Mouse (Mus musculus) cerebellum, adult 2 months (tissue): ENCODE data around the gene Kank1. TPM values are rescaled to one million over a fixed set of nuclear protein-coding genes. Genes with fewer than 3 reads are reported as not detected.

ENCODE experiments used
- DNase-seq, 2 experiments: peaks; one replicate each; pipeline ENCODE4 v3.0.0; 2021
- H3K27ac ChIP-seq: fragments of 200-500 bp; 2 replicates; pipeline ENCODE4 v1.5.1; 2012; ENCODE audit warnings: low read length, control low read depth, inconsistent platforms; ENCODE audit not compliant: insufficient read depth
- H3K27me3 ChIP-seq: fragments of 200-500 bp; 2 replicates; pipeline ENCODE4 v1.6.1; 2012; ENCODE audit warnings: inconsistent platforms, mild to moderate bottlenecking, low read length, moderate library complexity; ENCODE audit not compliant: control insufficient read depth, insufficient read depth
- H3K4me1 ChIP-seq: fragments of 200-500 bp; 2 replicates; pipeline ENCODE4 v1.6.1; 2011; ENCODE audit warnings: low read length; ENCODE audit not compliant: control insufficient read depth, insufficient read depth
- H3K4me3 ChIP-seq: fragments of 200-500 bp; replicated peaks from 2 replicates; pipeline ENCODE3; 2011; ENCODE audit warnings: mild to moderate bottlenecking, low read depth, low read length, control low read depth; ENCODE audit not compliant: insufficient read depth
- CTCF ChIP-seq: fragments of 200-500 bp; IDR thresholded peaks from 2 replicates; pipeline ENCODE4 v1.5.1; 2011; ENCODE audit warnings: low read depth, mild to moderate bottlenecking, control low read depth, low read length, moderate library complexity, borderline replicate concordance; ENCODE audit not compliant: insufficient read depth
- POLR2A ChIP-seq: fragments of 200-500 bp; IDR thresholded peaks from 2 replicates; pipeline ENCODE4 v1.6.1; 2011; ENCODE audit warnings: low read length, control low read depth, borderline replicate concordance; ENCODE audit not compliant: insufficient read depth
- WGBS: fragments of 180-500 bp; shearing (Covaris S2); methylation state at CpG from one replicate; pipeline ENCODE4 v1.1.7; 2018; 5-methylcytosine and 5-hydroxymethylcytosine counted together
- polyA plus RNA-seq: library from polyadenylated mRNA; depleted of rRNA; stranded (reverse); fragments of >200 nt; gene quantifications from 2 replicates; pipeline ENCODE4 v1.2.3, GENCODE M21; 2012

The Kank1 gene
- polyA plus RNA-seq, 1 experiment = 12.0 TPM

- Histone ChIP-seq H3K4me1 (no peaks in the 10 kb centered on the region), H3K27ac (no peak overlapping the region), H3K27me3 (no peaks in the 10 kb centered on the region), H3K4me3 (no peak overlapping the region)
- 92% methylated on average over 2 of the region's 2 CpGs for WGBS
- no peak for DNase-seq
- TF ChIP-seq POLR2A (no peak), CTCF (no peak)
Observed at GRCm38 (mm10) chr19:25283665-25284064, 46.9 kb downstream of the Kank1 start.

GRCm38 (mm10) chr19:25285756-25286538, 49.2 kb downstream of the Kank1 start:
- Histone ChIP-seq H3K4me1 (no peaks in the 10 kb centered on the region), H3K27ac (no peak overlapping the region), H3K4me3 (no peak overlapping the region), H3K27me3 (no peaks in the 10 kb centered on the region)
- DNase-seq = peak; percentile 33 to 35
- TF ChIP-seq CTCF = no peak
- no peak for TF ChIP-seq POLR2A
- 7% methylated on average over 5 of the region's 5 CpGs for WGBS

- DNase-seq = no peak
- Histone ChIP-seq H3K27ac (no peak overlapping the region), H3K4me1 (no peaks in the 10 kb centered on the region), H3K27me3 (no peaks in the 10 kb centered on the region), H3K4me3 (no peak overlapping the region)
- TF ChIP-seq CTCF = no peak
- TF ChIP-seq POLR2A = no peak
- 92% methylated on average over 5 of the region's 5 CpGs for WGBS
Observed at GRCm38 (mm10) chr19:25290991-25291520, 54.3 kb downstream of the Kank1 start.

GRCm38 (mm10) chr19:25295207-25295606, 58.4 kb downstream of the Kank1 start:
- Histone ChIP-seq H3K27ac (no peak overlapping the region), H3K4me3 (no peak overlapping the region), H3K27me3 (no peaks in the 10 kb centered on the region), H3K4me1 (no peaks in the 10 kb centered on the region)
- 50% methylated on average over 4 of the region's 4 CpGs for WGBS
- no peak for TF ChIP-seq CTCF
- TF ChIP-seq POLR2A = no peak
- no peak for DNase-seq

- DNase-seq = no peak
- WGBS = 86% methylated on average over 5 of the region's 5 CpGs
- Histone ChIP-seq H3K27me3 (no peaks in the 10 kb centered on the region), H3K27ac (no peak overlapping the region), H3K4me3 (no peak overlapping the region), H3K4me1 (no peaks in the 10 kb centered on the region)
- TF ChIP-seq CTCF = no peak
- no peak for TF ChIP-seq POLR2A
Observed at GRCm38 (mm10) chr19:25297269-25297668, 60.5 kb downstream of the Kank1 start.

GRCm38 (mm10) chr19:25299852-25300670, 63.3 kb downstream of the Kank1 start:
- Histone ChIP-seq H3K4me1 (no peaks in the 10 kb centered on the region), H3K27me3 (no peaks in the 10 kb centered on the region), H3K27ac (no peak overlapping the region), H3K4me3 (no peak overlapping the region)
- 74% methylated on average over 14 of the region's 14 CpGs for WGBS
- no peak for DNase-seq
- TF ChIP-seq POLR2A (no peak), CTCF (no peak)

- no peak overlapping the region for H3K4me3 ChIP-seq
- TF ChIP-seq POLR2A (no peak), CTCF (no peak)
- no peak overlapping the region for H3K27ac ChIP-seq
- H3K4me1 ChIP-seq = no peaks in the 10 kb centered on the region
- no peak for DNase-seq
- 90% methylated on average over 5 of the region's 5 CpGs for WGBS
- H3K27me3 ChIP-seq = no peaks in the 10 kb centered on the region
Observed at GRCm38 (mm10) chr19:25301189-25301588, 64.4 kb downstream of the Kank1 start.

GRCm38 (mm10) chr19:25306277-25306676, 69.5 kb downstream of the Kank1 start:
- Histone ChIP-seq H3K4me3 (no peak overlapping the region), H3K27me3 (no peaks in the 10 kb centered on the region), H3K4me1 (no peaks in the 10 kb centered on the region), H3K27ac (no peak overlapping the region)
- TF ChIP-seq CTCF (no peak), POLR2A (no peak)
- WGBS = 75% methylated on average over 9 of the region's 9 CpGs
- no peak for DNase-seq
